Mouse (Mus musculus) embryonic facial prominence, embryonic 14.5 days (tissue): ENCODE data around the gene Fastk. TPM values are rescaled to one million over a fixed set of nuclear protein-coding genes. Genes with fewer than 3 reads are reported as not detected.

Experiments used
- ATAC-seq: fragments of 200-750 bp; cut with Nextera tagmentation; 2 replicates; pipeline ENCODE4 v1.8.0; 2017; ENCODE audit warnings: low read depth, moderate number of reproducible peaks, moderate TSS enrichment
- DNase-seq: peaks from one replicate; pipeline ENCODE4 v3.0.0-alpha.2; 2015; ENCODE audit warnings: low spot score
- H3K27ac ChIP-seq: fragments of 300-500 bp; sonication (generic); replicated peaks from 2 replicates; pipeline ENCODE4 v1.5.1; 2014; ENCODE audit warnings: low read depth, mild to moderate bottlenecking, low read length, moderate library complexity
- H3K27me3 ChIP-seq: fragments of 300-500 bp; sonication (generic); replicated peaks from 2 replicates; pipeline ENCODE4 v1.6.1; 2014; ENCODE audit warnings: low read length; ENCODE audit not compliant: control insufficient read depth, insufficient read depth
- H3K36me3 ChIP-seq: fragments of 300-500 bp; sonication (generic); 2 replicates; pipeline ENCODE4 v1.6.1; 2014; ENCODE audit warnings: low read length, mixed read lengths; ENCODE audit not compliant: control insufficient read depth, insufficient read depth
- H3K4me1 ChIP-seq: fragments of 300-500 bp; sonication (generic); 2 replicates; pipeline ENCODE4 v1.6.1; 2014; ENCODE audit warnings: antibody characterized with exemption, low read length; ENCODE audit not compliant: control insufficient read depth, insufficient read depth
- H3K4me2 ChIP-seq: fragments of 300-500 bp; sonication (generic); 2 replicates; pipeline ENCODE4 v1.6.1; 2014; ENCODE audit warnings: low read depth, mild to moderate bottlenecking, low read length, moderate library complexity, mixed read lengths
- H3K4me3 ChIP-seq: fragments of 300-500 bp; sonication (generic); 2 replicates; pipeline ENCODE4 v1.5.1; 2014; ENCODE audit warnings: low read depth, mild to moderate bottlenecking, low read length
- H3K9ac ChIP-seq: fragments of 300-500 bp; sonication (generic); 2 replicates; pipeline ENCODE4 v1.6.1; 2014; ENCODE audit warnings: low read depth, mild to moderate bottlenecking, low read length, moderate library complexity, mixed read lengths
- H3K9me3 ChIP-seq: fragments of 300-500 bp; sonication (generic); 2 replicates; pipeline ENCODE4 v1.6.1; 2016; ENCODE audit warnings: low read length; ENCODE audit not compliant: control insufficient read depth
- WGBS: fragments of 180-500 bp; shearing (Covaris S2); extraction: QIAGEN DNeasy Blood & Tissue Kit; methylation state at CpG from one replicate; pipeline ENCODE4 v1.1.7; 2014; 5-methylcytosine and 5-hydroxymethylcytosine counted together
- polyA plus RNA-seq: library from polyadenylated mRNA; unstranded; fragments of >200 nt; fragmentation: Nextera tagmentation; extraction: Ambion mirVana; gene quantifications from 2 replicates; pipeline ENCODE4 v1.2.1, GENCODE M21; 2014

Gene Fastk
- polyA plus RNA-seq, 1 experiment from 2014 or later, result 111 TPM

- no peak overlapping the region for H3K27ac ChIP-seq
- DNase-seq (no peak), ATAC-seq (no peak)
- no peaks in the 10 kb centered on the region for H3K9me3 ChIP-seq
- WGBS, result 15% methylated on average over 12 of the region's 12 CpGs
- peaks cover 34% of the 10 kb centered on the region for H3K36me3 ChIP-seq
- H3K4me1 ChIP-seq, result peaks cover 44% of the 10 kb centered on the region
- H3K27me3 ChIP-seq, result no peaks in the 10 kb centered on the region
- H3K9ac ChIP-seq, result peak overlapping the region; percentile 45
- H3K4me2 ChIP-seq, result peak overlapping the region; percentile 85
- H3K4me3 ChIP-seq, result peak overlapping the region; percentile 51; the same call in 1 of the 2 replicates
Measured at GRCm38 (mm10) chr5:24427285-24427633, 17.8 kb downstream of the Fastk start.

- H3K9ac ChIP-seq, result peak overlapping the region; percentile 75
- no peak for ATAC-seq
- H3K4me2 ChIP-seq, result peak overlapping the region; percentile 85
- peak overlapping the region; percentile 51 for H3K4me3 ChIP-seq
- DNase-seq, result peak; percentile 22
- peaks cover 32% of the 10 kb centered on the region for H3K36me3 ChIP-seq
- no peaks in the 10 kb centered on the region for H3K27me3 ChIP-seq
- 14% methylated on average over 9 of the region's 9 CpGs for WGBS
- H3K4me1 ChIP-seq, result peaks cover 45% of the 10 kb centered on the region
- H3K9me3 ChIP-seq, result no peaks in the 10 kb centered on the region
- H3K27ac ChIP-seq, result no peak overlapping the region
Measured at GRCm38 (mm10) chr5:24426556-24427284, 18.4 kb downstream of the Fastk start.

- H3K27me3 ChIP-seq, result no peaks in the 10 kb centered on the region
- H3K4me1 ChIP-seq, result peaks cover 45% of the 10 kb centered on the region
- DNase-seq, result peak; percentile 25
- no peak for ATAC-seq
- H3K9ac ChIP-seq, result peak overlapping the region; percentile 75
- peak overlapping the region; percentile 93; the same call in 1 of the 2 replicates for H3K27ac ChIP-seq
- WGBS, result under 1% methylated on average over 10 of the region's 10 CpGs
- peak overlapping the region; percentile 85 for H3K4me2 ChIP-seq
- H3K36me3 ChIP-seq, result peaks cover 32% of the 10 kb centered on the region
- H3K4me3 ChIP-seq, result peak overlapping the region; percentile 51
- H3K9me3 ChIP-seq, result no peaks in the 10 kb centered on the region
Measured at GRCm38 (mm10) chr5:24426037-24426432, 19.1 kb downstream of the Fastk start.

- ATAC-seq, result no peak
Measured at GRCm38 (mm10) chr5:24425421-24426036, 19.6 kb downstream of the Fastk start.

GRCm38 (mm10) chr5:24424861-24425411, 20.2 kb downstream of the Fastk start:
- peak; percentile 30; the same call in 1 of the 2 replicates for ATAC-seq
- Histone ChIP-seq H3K4me3 (peak overlapping the region; percentile 51), H3K4me2 (peak overlapping the region; percentile 85), H3K27me3 (no peaks in the 10 kb centered on the region), H3K36me3 (peaks cover 31% of the 10 kb centered on the region), H3K27ac (peak overlapping the region; percentile 93), H3K4me1 (peaks cover 45% of the 10 kb centered on the region), H3K9ac (peak overlapping the region; percentile 75), H3K9me3 (no peaks in the 10 kb centered on the region)
- WGBS, result under 1% methylated on average over 28 of the region's 60 CpGs
- peak; percentile 95 for DNase-seq

More at GRCm38 (mm10) chr5:24425421-24426036, 19.6 kb downstream of the Fastk start:
- peak; percentile 72 for DNase-seq
- Histone ChIP-seq H3K27me3 (no peaks in the 10 kb centered on the region), H3K4me3 (peak overlapping the region; percentile 51), H3K9me3 (no peaks in the 10 kb centered on the region), H3K9ac (peak overlapping the region; percentile 75), H3K4me2 (peak overlapping the region; percentile 85), H3K36me3 (peaks cover 32% of the 10 kb centered on the region), H3K27ac (peak overlapping the region; percentile 93), H3K4me1 (peaks cover 45% of the 10 kb centered on the region)
- under 1% methylated on average over 27 of the region's 30 CpGs for WGBS

GRCm38 (mm10) chr5:24424004-24424781, 20.9 kb downstream of the Fastk start:
- ATAC-seq (no peak), DNase-seq (peak; percentile 25)
- Histone ChIP-seq H3K36me3 (peaks cover 31% of the 10 kb centered on the region), H3K27me3 (no peaks in the 10 kb centered on the region), H3K9me3 (no peaks in the 10 kb centered on the region), H3K4me1 (peaks cover 45% of the 10 kb centered on the region), H3K4me3 (peak overlapping the region; percentile 51), H3K9ac (peak overlapping the region; percentile 75), H3K4me2 (peak overlapping the region; percentile 85), H3K27ac (peak overlapping the region; percentile 93)
- WGBS, result 11% methylated on average over 21 of the region's 21 CpGs

- peaks cover 36% of the 10 kb centered on the region for H3K36me3 ChIP-seq
- H3K4me3 ChIP-seq, result peak within 1 kb of the TSS; percentile 51
- peak within 1 kb of the TSS; percentile 75 for H3K9ac ChIP-seq
- peak; percentile 96 for ATAC-seq
- peak; percentile 100 for DNase-seq
- no peaks in the 10 kb centered on the region for H3K27me3 ChIP-seq
- H3K4me1 ChIP-seq, result peaks cover 42% of the 10 kb centered on the region
- H3K27ac ChIP-seq, result peak within 1 kb of the TSS; percentile 93
- no peaks in the 10 kb centered on the region for H3K9me3 ChIP-seq
- WGBS, result under 1% methylated on average over 45 of the region's 46 CpGs
- H3K4me2 ChIP-seq, result peak within 1 kb of the TSS; percentile 85
Measured at GRCm38 (mm10) chr5:24423129-24424003, 21.7 kb downstream of the Fastk start, which contains the start of the genes Cdk5 and Slc4a2. TSS of gene Cdk5 (minus strand) at chr5:24423530. TSS of gene Slc4a2 (plus strand) at chr5:24423837.
